Mouse (Mus musculus) mesoderm, embryonic 11.5 days (tissue): ENCODE data around the gene Krtap14.

Experiments used
- DNase-seq: peaks from one replicate; pipeline ENCODE4 v3.0.0-alpha.2; 2012; ENCODE audit warnings: low read depth, low spot score

Gene Krtap14

DNA sequence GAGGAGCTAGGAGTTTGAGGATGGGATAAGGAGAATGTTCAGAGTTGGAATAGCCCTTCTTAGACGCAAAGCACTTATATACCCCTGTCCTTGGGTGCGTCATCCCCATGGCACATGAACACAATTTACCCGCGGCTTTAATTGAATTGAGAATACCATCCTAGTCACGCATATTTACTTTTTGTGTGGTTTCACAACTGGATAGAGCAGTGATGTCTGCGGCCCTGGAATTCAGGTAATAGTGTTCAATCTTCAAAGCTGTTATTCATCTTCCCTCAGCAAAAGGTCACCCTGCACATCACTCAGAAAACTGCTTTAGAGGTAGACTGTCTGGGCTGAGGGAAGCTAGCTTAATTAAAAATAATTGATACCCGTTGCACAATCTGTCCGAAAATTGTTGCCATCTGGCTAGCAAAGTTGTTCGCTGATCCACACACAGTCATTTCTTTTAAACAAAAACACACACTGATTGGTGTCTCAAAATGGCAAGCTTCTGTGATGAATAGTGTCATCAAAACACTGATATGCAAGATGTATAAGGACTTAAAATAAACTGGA, at the start of gene Krtap14:
Gene Krtap14, minus strand, starts transcription at position 51 of the 558 bp plus-strand sequence.
- DNase-seq, result peak; percentile 10

DNA sequence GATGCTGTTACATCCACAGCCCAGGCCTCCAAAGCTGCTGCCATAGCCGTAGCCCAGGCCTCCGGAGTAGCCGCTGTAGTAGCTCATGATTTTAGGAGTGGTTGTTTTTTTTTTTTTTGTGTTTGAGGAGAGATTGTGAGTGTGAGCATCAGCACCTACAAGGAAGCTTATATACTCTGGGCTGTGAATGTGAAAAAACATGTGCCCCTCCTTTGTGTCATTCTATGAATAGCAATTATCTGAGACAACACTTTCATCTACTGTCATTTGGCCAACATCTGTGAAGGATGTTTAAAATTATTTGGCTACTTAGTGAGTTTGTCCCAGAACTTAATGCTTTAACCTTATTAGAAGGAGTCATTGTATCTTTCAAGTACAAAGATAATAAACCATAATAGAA, 48.2 kb upstream of the Krtap14 start, which contains the start of gene Krtap19-2:
Gene Krtap19-2, minus strand, starts transcription at position 101 of the 400 bp plus-strand sequence.
- DNase-seq, result no peak

DNA sequence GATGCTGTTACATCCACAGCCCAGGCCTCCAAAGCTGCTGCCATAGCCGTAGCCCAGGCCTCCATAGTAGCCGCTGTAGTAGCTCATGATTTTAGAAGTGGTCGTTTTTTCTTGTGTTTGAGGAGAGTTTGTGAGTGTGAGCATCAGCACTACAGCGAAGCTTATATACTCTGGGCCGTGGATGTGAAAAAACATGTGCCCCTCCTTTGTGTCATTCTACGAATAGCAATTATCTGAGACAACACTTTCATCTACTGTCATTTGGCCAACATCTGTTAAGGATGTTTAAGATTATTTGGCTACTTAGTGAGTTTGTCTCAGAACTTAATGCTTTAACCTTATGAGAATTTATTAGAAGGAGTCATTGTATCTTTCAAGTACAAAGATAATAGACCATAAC, 43.4 kb upstream of the Krtap14 start, which contains the start of gene Krtap19-1:
Gene Krtap19-1, minus strand, starts transcription at position 101 of the 400 bp plus-strand sequence.
- no peak for DNase-seq

GRCm38 (mm10) chr16:88864887-88865407, 39.0 kb upstream of the Krtap14 start:
- no peak for DNase-seq

DNA sequence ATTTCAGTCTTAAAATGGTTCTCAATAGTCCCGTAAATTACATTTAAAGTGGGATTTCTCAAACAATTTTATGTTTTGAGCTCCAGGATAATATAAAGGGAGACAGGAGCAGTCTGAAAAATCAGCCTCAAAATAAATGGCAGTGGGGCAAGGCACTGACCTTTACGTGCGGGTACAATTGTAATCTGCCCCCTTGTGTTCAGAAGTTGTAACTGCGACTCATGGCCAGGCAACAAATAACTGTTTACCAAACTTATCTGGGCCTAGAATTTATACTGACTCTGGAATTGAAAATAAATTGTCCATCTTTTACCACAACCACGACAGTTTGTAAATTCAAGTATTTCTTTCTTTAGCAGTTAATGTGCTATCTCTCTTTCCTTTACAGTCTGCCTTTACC, 25.5 kb upstream of the Krtap14 start:
- DNase-seq, result peak; percentile 48

DNA sequence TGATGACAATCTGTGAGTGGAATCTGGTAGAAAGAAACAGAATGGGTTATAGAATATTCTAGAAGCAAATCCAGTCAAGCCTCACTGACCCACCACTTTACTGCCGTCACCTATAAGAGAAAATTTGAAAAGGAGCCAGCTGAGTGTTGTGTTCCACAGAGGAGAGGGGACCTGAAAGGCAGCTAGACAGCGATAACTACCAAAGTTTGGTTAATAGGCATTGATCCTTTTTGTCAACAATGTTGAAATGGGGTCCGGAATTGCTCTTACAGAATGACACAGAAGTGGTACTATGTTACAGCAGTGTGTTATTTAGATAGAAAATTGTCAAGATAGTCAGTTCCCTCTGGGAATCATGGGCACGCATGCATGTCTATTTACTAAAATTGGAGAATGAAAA, 22.6 kb upstream of the Krtap14 start:
- no peak for DNase-seq

- no peak for DNase-seq
Observed at GRCm38 (mm10) chr16:88847363-88847762, 21.4 kb upstream of the Krtap14 start.

GRCm38 (mm10) chr16:88826978-88827377, 1.0 kb upstream of the Krtap14 start:
- peak; percentile 60 for DNase-seq

DNA sequence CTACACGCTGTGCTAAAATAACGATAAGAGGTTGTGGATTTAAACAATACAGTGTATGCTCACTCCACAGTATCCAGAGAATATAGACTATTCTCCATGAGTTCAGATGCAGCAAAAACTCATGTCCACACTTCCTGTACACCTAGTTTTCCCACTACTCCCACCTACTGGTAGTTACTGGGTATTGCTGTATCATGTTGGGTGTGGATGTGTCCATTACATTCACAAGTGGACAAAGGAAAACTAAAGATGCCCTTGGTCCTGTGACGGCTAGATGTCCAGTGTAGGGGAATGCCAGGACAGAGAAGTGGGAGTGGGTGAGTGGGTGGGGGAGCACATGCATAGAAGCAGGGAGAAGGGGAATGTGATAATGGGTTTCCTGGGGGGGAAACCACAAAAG, 2.2 kb downstream of the Krtap14 start:
- DNase-seq, result peak; percentile 61

DNA sequence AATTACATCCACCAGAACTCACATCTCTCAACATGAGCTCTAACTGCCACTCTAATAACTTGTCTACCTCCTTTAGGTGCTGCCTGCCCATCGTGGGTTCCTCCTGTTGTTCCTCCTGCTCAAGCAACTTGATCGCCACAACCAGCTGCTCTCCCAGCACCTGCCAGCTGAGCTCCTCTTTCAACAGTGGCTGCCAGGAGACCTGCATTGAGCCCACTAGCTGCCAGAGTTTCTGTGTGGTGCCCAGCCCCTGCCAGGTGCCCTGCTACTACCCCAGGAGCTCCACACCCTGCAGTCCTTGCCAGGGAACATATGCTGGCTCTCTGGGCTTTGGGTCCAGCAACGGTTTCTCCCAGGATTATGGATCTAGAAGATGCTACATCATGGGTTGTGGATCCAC, 5.9 kb downstream of the Krtap14 start, which contains the start of gene Krtap15:
Gene Krtap15, plus strand, starts transcription at position 150 of the 400 bp plus-strand sequence.
- no peak for DNase-seq

GRCm38 (mm10) chr16:88811827-88812226, 14.1 kb downstream of the Krtap14 start, which contains the start of gene Gm20741:
Gm20741 (minus strand) TSS chr16:88812220.
- no peak for DNase-seq

GRCm38 (mm10) chr16:88786786-88787185, 39.2 kb downstream of the Krtap14 start:
- DNase-seq, result no peak

- DNase-seq, result no peak
Observed at GRCm38 (mm10) chr16:88777596-88777995, 48.3 kb downstream of the Krtap14 start, which contains the start of gene Gm5965. Gm5965 (plus strand) TSS chr16:88777896.

DNA sequence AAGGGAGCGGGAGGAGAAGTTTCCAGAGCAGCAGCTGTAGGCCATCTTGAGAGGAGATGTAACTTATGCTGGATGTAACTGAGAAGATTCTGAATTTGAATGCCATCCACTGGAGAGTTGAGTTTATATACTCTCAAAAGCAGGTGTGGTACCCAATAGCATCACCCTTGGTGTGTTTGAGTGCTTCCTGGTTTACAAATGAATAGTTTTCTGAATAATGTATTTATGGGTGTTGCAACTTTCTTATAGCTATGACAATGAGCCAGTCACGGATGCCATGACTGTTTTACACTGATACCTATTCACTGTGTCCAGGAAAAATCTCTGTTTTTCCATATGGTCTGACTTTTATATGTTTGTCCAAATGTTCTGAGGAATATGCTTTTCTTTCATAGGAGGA, 51.8 kb downstream of the Krtap14 start, which contains the start of gene 2310057N15Rik:
Gene 2310057N15Rik, minus strand, starts transcription at position 101 of the 400 bp plus-strand sequence.
- no peak for DNase-seq
